Mouse (Mus musculus) olfactory bulb, adult 2 months (tissue): ENCODE data around the gene Saxo1. TPM values are rescaled to one million over a fixed set of nuclear protein-coding genes. Genes with fewer than 3 reads are reported as not detected.
A peak's percentile ranks its signal among the peaks of the same experiment; 100 is the strongest.

Source experiments
- H3K27ac ChIP-seq: fragments of 200-500 bp; 2 replicates; pipeline ENCODE4 v1.5.1; 2012; ENCODE audit warnings: low read depth, low read length; ENCODE audit not compliant: insufficient read depth
- H3K4me1 ChIP-seq: fragments of 200-500 bp; 2 replicates; pipeline ENCODE4 v1.6.1; 2012; ENCODE audit warnings: low read length; ENCODE audit not compliant: control insufficient read depth, insufficient read depth
- H3K4me3 ChIP-seq: fragments of 200-500 bp; 2 replicates; pipeline ENCODE4 v1.5.1; 2012; ENCODE audit warnings: mild to moderate bottlenecking, low read depth, low read length, moderate library complexity; ENCODE audit not compliant: insufficient read depth
- CTCF ChIP-seq: fragments of 200-500 bp; IDR thresholded peaks from 2 replicates; pipeline ENCODE4 v1.5.1; 2012; ENCODE audit warnings: low read depth, mild to moderate bottlenecking, low read length, moderate library complexity; ENCODE audit not compliant: insufficient read depth
- POLR2A ChIP-seq: fragments of 200-500 bp; IDR thresholded peaks from 2 replicates; pipeline ENCODE4 v1.6.1; 2012; ENCODE audit warnings: mild to moderate bottlenecking, low read depth, low read length, moderate library complexity; ENCODE audit not compliant: insufficient read depth
- WGBS: fragments of 180-500 bp; shearing (Covaris S2); methylation state at CpG from one replicate; pipeline ENCODE4 v1.1.7; 2018; 5-methylcytosine and 5-hydroxymethylcytosine counted together
- polyA plus RNA-seq: library from polyadenylated mRNA; stranded (reverse); fragments of >200 nt; gene quantifications from 2 replicates; pipeline ENCODE4 v1.2.4, GENCODE M21; 2012; ENCODE audit warnings: low replicate concordance; ENCODE audit not compliant: missing spikeins, insufficient read depth, insufficient read length

The Saxo1 gene
- polyA plus RNA-seq, 1 experiment: not detected

- H3K4me3 ChIP-seq: no peak overlapping the region
- TF ChIP-seq CTCF (no peak), POLR2A (no peak)
- peaks cover 4% of the 10 kb centered on the region; the same call in 1 of the 2 replicates for H3K4me1 ChIP-seq
- 93% methylated on average over 1 of the region's 1 CpGs for WGBS
- no peak overlapping the region for H3K27ac ChIP-seq
Measured at GRCm38 (mm10) chr4:86499561-86499960, 58.6 kb downstream of the Saxo1 start.

GRCm38 (mm10) chr4:86498754-86499153, 59.4 kb downstream of the Saxo1 start:
- Histone ChIP-seq H3K27ac (no peak overlapping the region), H3K4me1 (peaks cover 4% of the 10 kb centered on the region; the same call in 1 of the 2 replicates), H3K4me3 (no peak overlapping the region)
- WGBS: 44% methylated on average over 5 of the region's 5 CpGs
- TF ChIP-seq CTCF: no peak
- TF ChIP-seq POLR2A: no peak

- TF ChIP-seq CTCF (no peak), POLR2A (no peak)
- 68% methylated on average over 5 of the region's 5 CpGs for WGBS
- Histone ChIP-seq H3K4me1 (peaks cover 2% of the 10 kb centered on the region; the same call in 1 of the 2 replicates), H3K27ac (no peak overlapping the region), H3K4me3 (no peak overlapping the region)
Measured at GRCm38 (mm10) chr4:86489128-86489527, 69.0 kb downstream of the Saxo1 start.

GRCm38 (mm10) chr4:86486901-86487300, 71.2 kb downstream of the Saxo1 start:
- 84% methylated on average over 2 of the region's 2 CpGs for WGBS
- Histone ChIP-seq H3K4me3 (no peak overlapping the region), H3K27ac (no peak overlapping the region), H3K4me1 (peaks cover 5% of the 10 kb centered on the region; the same call in 1 of the 2 replicates)
- no peak for TF ChIP-seq CTCF
- TF ChIP-seq POLR2A: no peak

GRCm38 (mm10) chr4:86486491-86486890, 71.6 kb downstream of the Saxo1 start:
- peaks cover 5% of the 10 kb centered on the region; the same call in 1 of the 2 replicates for H3K4me1 ChIP-seq
- TF ChIP-seq CTCF (no peak), POLR2A (no peak)
- 92% methylated on average over 4 of the region's 4 CpGs for WGBS
- H3K27ac ChIP-seq: no peak overlapping the region
- no peak overlapping the region for H3K4me3 ChIP-seq

- Histone ChIP-seq H3K27ac (no peak overlapping the region), H3K4me1 (peaks cover 5% of the 10 kb centered on the region; the same call in 1 of the 2 replicates), H3K4me3 (no peak overlapping the region)
- TF ChIP-seq CTCF: no peak
- TF ChIP-seq POLR2A: no peak
- WGBS: 73% methylated on average over 6 of the region's 6 CpGs
Measured at GRCm38 (mm10) chr4:86485052-86485451, 73.1 kb downstream of the Saxo1 start.

GRCm38 (mm10) chr4:86483686-86484085, 74.4 kb downstream of the Saxo1 start:
- no peak overlapping the region for H3K4me3 ChIP-seq
- H3K4me1 ChIP-seq: peaks cover 5% of the 10 kb centered on the region; the same call in 1 of the 2 replicates
- 38% methylated on average over 8 of the region's 8 CpGs for WGBS
- 0 out of 2 replicates have a peak overlapping the region, but pooled peaks have one; percentile 15 for H3K27ac ChIP-seq
- TF ChIP-seq CTCF (no peak), POLR2A (no peak)

- no peak for TF ChIP-seq POLR2A
- TF ChIP-seq CTCF: no peak
- Histone ChIP-seq H3K27ac (peak overlapping the region; percentile 15; the same call in 1 of the 2 replicates), H3K4me1 (peaks cover 5% of the 10 kb centered on the region; the same call in 1 of the 2 replicates), H3K4me3 (no peak overlapping the region)
- 55% methylated on average over 6 of the region's 6 CpGs for WGBS
Measured at GRCm38 (mm10) chr4:86483013-86483615, 75.0 kb downstream of the Saxo1 start.

- TF ChIP-seq POLR2A (no peak), CTCF (no peak)
- no peak overlapping the region for H3K27ac ChIP-seq
- 75% methylated on average over 3 of the region's 3 CpGs for WGBS
- H3K4me1 ChIP-seq: peaks cover 5% of the 10 kb centered on the region; the same call in 1 of the 2 replicates
- H3K4me3 ChIP-seq: no peak overlapping the region
Measured at GRCm38 (mm10) chr4:86480891-86481290, 77.2 kb downstream of the Saxo1 start.
